Mouse (Mus musculus) C3H10T1/2 (cell line): ENCODE data around the gene Duoxa2. TPM values are rescaled to one million over a fixed set of nuclear protein-coding genes. Genes with fewer than 3 reads are reported as not detected.

ENCODE experiments used
- polyA plus RNA-seq, 2 experiments: library from polyadenylated mRNA; unstranded; fragments of >200 nt; fragmentation: generic; extraction: Trizol; gene quantifications; one replicate each; pipeline ENCODE4 v1.2.1; 2012; ENCODE audit warnings: missing spikeins in 2 of 2

The Duoxa2 gene
- not detected for polyA plus RNA-seq

GRCm38 (mm10) chr2:122298596-122299490 is at the start of gene Duoxa2:
Gene Duoxa2, plus strand, starts transcription at chr2:122298900.

GRCm38 (mm10) chr2:122298096-122298499 is 602 bp upstream of the Duoxa2 start, which contains the start of gene Duox2:
Gene Duox2, minus strand, starts transcription at chr2:122298449.

GRCm38 (mm10) chr2:122313536-122313935 is 14.8 kb downstream of the Duoxa2 start, which contains the start of gene Duoxa1:
Gene Duoxa1, minus strand, starts transcription at chr2:122313730.

GRCm38 (mm10) chr2:122315372-122315771 is 16.7 kb downstream of the Duoxa2 start, which contains the start of gene Duox1:
Gene Duox1, plus strand, starts transcription at chr2:122315672.

Other genes starting within 250 kb of the Duoxa2 start
- 1 to 10 TPM; 1.0 to 6.2 TPM for gene Spg11, start 180.5 kb upstream of the Duoxa2 start, polyA plus RNA-seq
- gene B2m, start 151.2 kb upstream of the Duoxa2 start, polyA plus RNA-seq = 100 to 1,000 TPM; 249 to 350 TPM
- under 1 TPM; 0.02 to 0.08 TPM for gene Trim69, start 138.2 kb upstream of the Duoxa2 start, polyA plus RNA-seq
- gene Patl2, start 112.7 kb upstream of the Duoxa2 start, polyA plus RNA-seq = under 1 TPM in 1 of 2 experiments, not detected in 1; 0.04 TPM
- not detected for gene Terb2, start 112.6 kb upstream of the Duoxa2 start, polyA plus RNA-seq
- 10 to 100 TPM; 18.1 to 71.8 TPM for gene Sord, start 64.2 kb upstream of the Duoxa2 start, polyA plus RNA-seq
- gene Duox2, start 451 bp upstream of the Duoxa2 start, polyA plus RNA-seq = under 1 TPM; 0.04 to 0.06 TPM
- 1 to 10 TPM in 1 of 2 experiments, under 1 TPM in 1; 0.72 to 4.2 TPM for gene Duoxa1, start 14.8 kb downstream of the Duoxa2 start, polyA plus RNA-seq
- under 1 TPM; 0.06 to 0.41 TPM for gene Duox1, start 16.8 kb downstream of the Duoxa2 start, polyA plus RNA-seq
- 10 to 100 TPM; 29.9 to 36.6 TPM for gene Shf, start 70.3 kb downstream of the Duoxa2 start, polyA plus RNA-seq
- gene Slc28a2, start 127.6 kb downstream of the Duoxa2 start, polyA plus RNA-seq = under 1 TPM; 0.01 to 0.02 TPM
- not detected for gene Gm14085, start 186.0 kb downstream of the Duoxa2 start, polyA plus RNA-seq